Mouse (Mus musculus): Measurements from ENCODE around the gene Lpcat1.

DNA sequence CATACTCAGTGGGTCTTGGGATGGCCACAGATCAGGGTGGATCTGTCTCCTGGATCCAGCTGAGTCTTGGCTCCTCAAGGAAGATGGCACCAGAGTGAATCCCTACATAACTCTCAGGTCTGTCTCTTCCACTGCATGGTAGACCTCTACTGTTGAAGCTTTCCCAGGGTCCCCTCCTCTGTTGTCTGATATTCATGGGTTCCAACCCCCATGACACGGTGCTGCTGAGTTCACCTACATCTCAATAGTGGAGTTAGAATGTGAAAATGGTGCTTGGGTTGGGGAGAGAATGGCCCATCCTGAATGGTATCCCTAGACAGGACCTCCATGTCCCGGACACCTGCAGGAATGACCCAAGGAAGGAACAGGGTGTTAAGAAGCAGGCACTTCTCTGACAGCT is 6.7 kb downstream of the Lpcat1 start:
- TF ChIP-seq CTCF (IDR thresholded peaks at IDR 0.05; ENCODE audit: borderline replicate concordance, insufficient read depth, low read length) (no peak), POLR2A (IDR thresholded peaks at IDR 0.05; ENCODE audit: low read depth, low read length) (no peak)

Data from embryonic fibroblast, embryonic 13.5 days (primary cell).